10 mouse cellular contexts compared by ENCODE assay signal in the genomic region with DNA sequence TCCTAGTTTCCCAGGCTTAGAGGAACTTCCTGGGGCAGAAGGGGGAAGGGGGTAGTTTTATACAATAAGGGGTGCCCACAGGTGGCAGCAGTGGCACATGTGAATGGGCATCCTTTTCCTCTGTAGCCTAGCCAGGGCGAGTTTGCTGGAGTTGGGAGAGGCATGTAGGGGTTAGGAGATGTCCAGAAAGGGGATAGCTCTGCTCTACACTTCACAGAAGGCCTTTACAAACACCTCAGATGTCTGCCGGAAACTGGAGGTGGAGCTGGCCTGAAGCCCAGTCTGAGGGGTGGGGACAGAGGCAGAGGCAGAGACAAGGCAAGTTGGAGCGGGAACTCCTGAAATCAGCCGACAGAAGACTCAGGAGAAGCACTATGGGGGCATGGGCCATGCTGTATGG. TPM values are rescaled to one million over a fixed set of nuclear protein-coding genes. Genes with fewer than 3 reads are reported as not detected.
A peak's percentile ranks its signal among the peaks of the same experiment; 100 is the strongest.
DNase-seq lines count a peak whose midpoint lies in the region; ATAC-seq and TF ChIP-seq lines count a peak whose summit lies in the region.
"Had no signal": no experiment of that assay in that cellular context is flagged by ENCODE, and none has a peak within 500 bp of the region (broad histone marks: within the 10 kb centered on the region; RNA-seq: fewer than 3 reads in every experiment).

TSS of gene Tnfrsf18 (plus strand) at position 152 of the 400 bp plus-strand sequence.

- intact Hi-C loops in heart, adult 2 months (cut with DNase I), result loop anchor here (10.0 kb wide), 1 partner anchor 79 kb away; the partner anchor contains the start of gene 9430015G10Rik

- ATAC-seq in monocyte, adult 5-6 weeks (replicated peaks; ENCODE audit: insufficient number of reproducible peaks, low FRiP score, low TSS enrichment, poor library complexity, severe bottlenecking), result peak; percentile 19; the same call in 1 of the 2 replicates
- no peak for ATAC-seq in midbrain, embryonic 16.5 days

- no peaks in the 10 kb centered on the region for H3K9me3 ChIP-seq in midbrain, embryonic 16.5 days (replicated peaks; ENCODE audit: control insufficient read depth, low read length, poor library complexity, severe bottlenecking)
- H3K9me3 ChIP-seq: midbrain, embryonic 12.5 days had no signal

- TF ChIP-seq POLR2A in heart, adult 2 months (IDR thresholded peaks at IDR 0.05; ENCODE audit: insufficient read depth, low read depth, low read length), result 0 out of 2 replicates have a peak, but pooled peaks have one; percentile 19

- no peaks in the 10 kb centered on the region for H3K27me3 ChIP-seq in heart, adult 2 months (ENCODE audit: control insufficient read depth, insufficient read depth, low read length)
- no peaks in the 10 kb centered on the region for H3K27me3 ChIP-seq in midbrain, embryonic 16.5 days (ENCODE audit: control insufficient read depth, insufficient read depth, low read depth, low read length)
- H3K27me3 ChIP-seq: midbrain, embryonic 12.5 days had no signal

- no peak within 1 kb of the TSS for H3K9ac ChIP-seq in heart, adult 2 months (ENCODE audit: low read depth, low read length)
- H3K9ac ChIP-seq in midbrain, embryonic 16.5 days (ENCODE audit: low read depth, low read length), result no peak within 1 kb of the TSS; the same call in 1 of the 2 replicates
- H3K9ac ChIP-seq: midbrain, embryonic 12.5 days had no signal

- DNase-seq in cerebellum, postnatal 10 days, result peak; percentile 33 to 35
- DNase-seq in cerebellum, adult 9-10 months, result no peak
- DNase-seq in CD4-positive, CD25-positive, alpha-beta regulatory T cell, adult 2 months (ENCODE audit: low read depth, low spot score), result peak; percentile 82
- DNase-seq in heart, adult 2 months, result peak; percentile 48 to 61
- peak; percentile 32 to 51 for DNase-seq in layer of hippocampus, adult 18-20 months (ENCODE audit: low spot score in 2 of 2)
- DNase-seq in thymus, postnatal 36 days, result peak; percentile 76 to 77

- TF ChIP-seq CTCF in heart, adult 2 months (IDR thresholded peaks at IDR 0.05), result peak; percentile 52

- TF ChIP-seq EP300 in heart, adult 2 months (IDR thresholded peaks at IDR 0.05; ENCODE audit: insufficient read depth, low read depth, low read length), result no peak

- H3K4me2 ChIP-seq in midbrain, embryonic 16.5 days (ENCODE audit: low read length), result no peak within 1 kb of the TSS
- H3K4me2 ChIP-seq: midbrain, embryonic 12.5 days had no signal

- no peaks in the 10 kb centered on the region for H3K36me3 ChIP-seq in heart, adult 2 months (ENCODE audit: control insufficient read depth, insufficient read depth, low read length)
- H3K36me3 ChIP-seq in midbrain, embryonic 16.5 days (ENCODE audit: control insufficient read depth, insufficient read depth, low read length), result peaks cover 8% of the 10 kb centered on the region; the same call in 1 of the 2 replicates

- no peaks in the 10 kb centered on the region for H3K79me2 ChIP-seq in heart, adult 2 months (replicated peaks; ENCODE audit: control insufficient read depth, insufficient read depth, low read length)

- H3K27ac ChIP-seq in heart, adult 2 months, result no peak within 1 kb of the TSS
- H3K27ac ChIP-seq in midbrain, embryonic 16.5 days (ENCODE audit: low read length), result no peak within 1 kb of the TSS
- H3K27ac ChIP-seq: midbrain, embryonic 12.5 days had no signal

- H3K4me1 ChIP-seq in heart, adult 2 months (ENCODE audit: control insufficient read depth, insufficient read depth, low read length), result peaks cover 5% of the 10 kb centered on the region
- peaks cover 11% of the 10 kb centered on the region for H3K4me1 ChIP-seq in midbrain, embryonic 16.5 days (ENCODE audit: control insufficient read depth, insufficient read depth, low read length)

- H3K4me3 ChIP-seq in heart, adult 2 months, result no peak within 1 kb of the TSS
- H3K4me3 ChIP-seq in midbrain, embryonic 16.5 days (ENCODE audit: low read depth, low read length), result no peak within 1 kb of the TSS
- H3K4me3 ChIP-seq: erythroblast, embryonic 14.5 days; midbrain, embryonic 12.5 days had no signal

- WGBS in heart, adult 2 months, result 16% methylated on average over 4 of the region's 4 CpGs
- WGBS in midbrain, embryonic 16.5 days, result 64% methylated on average over 4 of the region's 4 CpGs

RNA-seq across cellular contexts. Expression of gene Tnfrsf18, which starts in this region (rescaled TPM):
- total RNA-seq in heart, adult 2 months (2021), result under 1 TPM in 1 of 2 experiments, not detected in 1; 0.31 TPM
- 0.80 and 0.82 TPM in 2 replicates for polyA plus RNA-seq in heart, adult 2 months (2012; rRNA removed)
- not detected for total RNA-seq in layer of hippocampus, adult 18-20 months (2021)
- 29.2 to 74.7 TPM (median 38.4 TPM) in 3 replicates for total RNA-seq in monocyte, adult 5-6 weeks (2017)
- polyA plus RNA-seq in midbrain, embryonic 16.5 days (2015; fragmentation: Nextera tagmentation; extraction: Ambion mirVana), result 2.0 and 2.4 TPM in 2 replicates
- polyA plus RNA-seq: erythroblast, embryonic 14.5 days had no signal

Comparison
In these comparisons a context has a peak if more than half of its experiments do, and no peak if none do; other contexts are left out.
1. RNA of gene Tnfrsf18 (total RNA-seq): 29.2 to 74.7 TPM in monocyte, adult 5-6 weeks; 0.31 TPM in heart, adult 2 months and not detected in layer of hippocampus, adult 18-20 months; every median in the first group is over 10 times any median in the second.
2. Peak in DNase-seq in heart, adult 2 months; RNA of the gene not detected or under 1 TPM.
3. Peak in DNase-seq in layer of hippocampus, adult 18-20 months; RNA of the gene not detected or under 1 TPM.